Mouse (Mus musculus) adrenal gland, postnatal 14 days (tissue): ENCODE measurements at regions not wholly inside any gene's neighbourhood (a gene's known extent, or its start where the extent isn't known, plus 50 kb on each side); places are given as distances from the start of the nearest gene placed in this dataset.

Experiments used
- DNase-seq: peaks from one replicate; pipeline ENCODE4 v3.0.0; 2021; ENCODE audit warnings: mixed read lengths

- no peak for DNase-seq
These were observed 154.6 kb downstream of the Dusp6 start for GRCm38 (mm10) chr10:99417591-99417990.

- DNase-seq = no peak
These were observed 155.5 kb downstream of the Dusp6 start for GRCm38 (mm10) chr10:99418497-99418896.

- no peak for DNase-seq
These were observed 156.5 kb downstream of the Dusp6 start for GRCm38 (mm10) chr10:99419532-99419931.

- peak; percentile 21 for DNase-seq
These were observed 160.4 kb downstream of the Dusp6 start for GRCm38 (mm10) chr10:99423406-99423805.

GRCm38 (mm10) chr10:99425265-99425664 lies 162.2 kb downstream of the Dusp6 start:
- no peak for DNase-seq

- no peak for DNase-seq
These were observed 167.1 kb downstream of the Dusp6 start for GRCm38 (mm10) chr10:99430175-99430574.

GRCm38 (mm10) chr10:99430669-99431561 lies 167.9 kb downstream of the Dusp6 start:
- no peak for DNase-seq

- DNase-seq = no peak
These were observed 174.0 kb downstream of the Dusp6 start for GRCm38 (mm10) chr10:99437060-99437459.

- no peak for DNase-seq
These were observed 177.1 kb downstream of the Dusp6 start for GRCm38 (mm10) chr10:99440169-99440568.

GRCm38 (mm10) chr10:99441014-99441413 lies 178.0 kb downstream of the Dusp6 start:
- DNase-seq = peak; percentile 89

GRCm38 (mm10) chr10:99441931-99442330 lies 178.9 kb downstream of the Dusp6 start:
- no peak for DNase-seq

- no peak for DNase-seq
These were observed 180.6 kb downstream of the Dusp6 start for GRCm38 (mm10) chr10:99443453-99444170.

GRCm38 (mm10) chr10:99450714-99451625 lies 187.9 kb downstream of the Dusp6 start:
- DNase-seq = no peak

- no peak for DNase-seq
These were observed 188.8 kb downstream of the Dusp6 start for GRCm38 (mm10) chr10:99451639-99452417.

GRCm38 (mm10) chr10:99456180-99456579 lies 193.1 kb downstream of the Dusp6 start:
- no peak for DNase-seq

GRCm38 (mm10) chr10:99458047-99458446 lies 195.0 kb downstream of the Dusp6 start:
- peak; percentile 23 for DNase-seq

- peak; percentile 27 for DNase-seq
These were observed 196.2 kb downstream of the Dusp6 start for GRCm38 (mm10) chr10:99459171-99459660.

- peak; percentile 71 for DNase-seq
These were observed 196.9 kb downstream of the Dusp6 start for GRCm38 (mm10) chr10:99459823-99460361.

- DNase-seq = no peak
These were observed 197.9 kb downstream of the Dusp6 start for GRCm38 (mm10) chr10:99460847-99461445.

GRCm38 (mm10) chr10:99461446-99461966 lies 198.5 kb downstream of the Dusp6 start:
- peak; percentile 50 for DNase-seq
